Mouse (Mus musculus): Measurements from ENCODE around the gene Pigc.

DNA sequence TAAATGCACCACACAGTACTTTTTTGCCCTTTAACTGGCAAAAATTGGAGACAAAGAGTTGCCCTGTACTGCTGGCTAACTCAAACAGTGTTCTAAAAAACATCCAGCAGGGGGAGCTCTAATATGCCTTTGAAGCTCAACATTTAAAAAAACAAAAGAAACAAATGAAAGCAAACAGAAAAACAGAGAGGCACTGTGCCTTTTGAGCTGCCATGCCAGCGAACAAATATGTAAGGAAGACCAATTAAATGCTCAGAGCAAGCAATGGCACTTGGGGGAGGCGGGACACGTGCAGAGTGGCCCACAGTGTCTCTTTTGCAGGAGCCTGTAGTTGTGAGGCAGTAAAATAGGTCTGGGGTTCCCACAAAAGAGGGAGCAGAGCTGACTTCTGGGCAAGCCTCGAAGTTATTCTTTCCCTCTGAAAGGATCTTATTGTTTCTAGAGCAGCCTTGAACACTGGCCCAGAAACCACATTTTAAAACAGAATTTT lies 30.9 kb downstream of the Pigc start:
- TF ChIP-seq CTCF (IDR thresholded peaks at IDR 0.05; ENCODE audit: low read depth): peak; percentile 83
- TF ChIP-seq EP300 (IDR thresholded peaks at IDR 0.05; ENCODE audit: low read depth): no peak
